Mouse (Mus musculus) olfactory bulb, adult 2 months (tissue): Measurements from ENCODE around the gene Tnfrsf21.

Experiments used
- CTCF ChIP-seq: fragments of 200-500 bp; IDR thresholded peaks from 2 replicates; pipeline ENCODE4 v1.5.1; 2012; ENCODE audit warnings: low read depth, mild to moderate bottlenecking, low read length, moderate library complexity; ENCODE audit not compliant: insufficient read depth
- POLR2A ChIP-seq: fragments of 200-500 bp; IDR thresholded peaks from 2 replicates; pipeline ENCODE4 v1.6.1; 2012; ENCODE audit warnings: mild to moderate bottlenecking, low read depth, low read length, moderate library complexity; ENCODE audit not compliant: insufficient read depth

DNA sequence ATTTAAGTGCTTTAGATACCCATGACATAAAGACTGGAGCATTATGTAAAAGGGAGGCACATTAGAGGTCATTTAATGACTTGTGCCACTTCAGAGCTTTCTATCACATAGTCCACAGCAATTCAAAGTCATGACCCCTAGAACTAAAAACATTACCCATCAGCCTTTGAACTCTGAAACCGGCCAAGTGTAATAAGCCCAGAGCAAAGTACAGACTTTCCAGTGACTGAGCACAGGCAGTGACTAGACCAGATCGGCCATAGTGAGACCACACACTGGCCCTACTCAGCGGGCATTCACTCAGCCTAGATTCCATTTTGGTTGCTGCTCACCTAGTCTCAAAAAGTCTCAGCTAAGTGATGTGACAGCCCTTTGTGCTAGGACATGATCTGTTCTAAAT lies 89.8 kb downstream of the Tnfrsf21 start:
- TF ChIP-seq POLR2A (no peak), CTCF (no peak)
